Mouse (Mus musculus) spleen, adult 2 months (tissue): Measurements from ENCODE around the gene Zfp365.

Source experiments
- CTCF ChIP-seq: fragments of 200-500 bp; IDR thresholded peaks from 2 replicates; pipeline ENCODE4 v1.5.1; 2011; ENCODE audit warnings: mild to moderate bottlenecking, inconsistent platforms; ENCODE audit not compliant: insufficient read depth, insufficient read length, insufficient replicate concordance; ENCODE audit errors: extremely low read depth
- POLR2A ChIP-seq: fragments of 200-500 bp; IDR thresholded peaks from 2 replicates; pipeline ENCODE4 v1.6.1; 2011; ENCODE audit warnings: low read depth, low read length, inconsistent platforms

DNA sequence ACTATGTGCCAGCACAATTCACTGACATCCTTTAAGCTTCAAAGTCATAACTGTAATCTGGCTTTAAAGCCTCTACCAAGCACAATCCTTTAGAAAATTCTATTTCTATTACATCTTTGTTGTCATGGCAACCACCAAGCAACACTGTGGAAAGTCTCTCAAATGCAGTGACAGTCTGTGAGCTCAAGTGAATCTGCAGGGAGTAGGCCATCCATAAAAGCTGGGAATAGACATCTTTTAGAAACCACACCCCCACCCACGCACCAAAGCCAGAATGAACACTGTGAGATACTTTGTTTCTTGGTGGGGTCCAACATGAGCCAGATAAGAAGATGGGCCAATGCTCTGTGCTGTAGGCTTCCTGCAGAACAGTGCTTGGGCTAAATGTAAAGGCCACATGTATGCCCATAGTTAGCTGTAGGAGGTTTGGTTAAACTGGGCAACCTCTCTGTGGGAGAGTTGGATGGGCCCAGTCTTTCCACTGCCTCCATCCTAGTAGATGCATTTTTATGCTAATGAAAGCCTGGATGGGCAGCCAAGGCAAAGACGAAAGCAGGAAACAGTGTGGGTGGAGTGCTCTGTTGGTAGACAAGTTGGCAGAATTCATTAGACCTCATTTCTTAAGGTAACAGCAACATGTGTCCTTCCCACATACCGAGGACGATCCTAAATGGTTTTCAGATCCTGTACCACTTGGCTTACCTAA lies 5.9 kb upstream of the Zfp365 start:
- TF ChIP-seq POLR2A (no peak), CTCF (no peak)
